Mouse (Mus musculus): ENCODE data around the gene Lrrc40. TPM values are rescaled to one million over a fixed set of nuclear protein-coding genes. Genes with fewer than 3 reads are reported as not detected.
"Not testable (repeated sequence)": the region's sequence is repeated elsewhere in the genome, so short reads cannot be mapped to it uniquely, and the experiment has no call there.

The Lrrc40 gene
- polyA plus RNA-seq, 1 experiment from 2014 or later = 81.0 TPM

GRCm38 (mm10) chr3:158102530-158102929 lies 66.1 kb downstream of the Lrrc40 start:
- H3K27ac ChIP-seq; H3K9me3 ChIP-seq; H3K9ac ChIP-seq; H3K4me2 ChIP-seq; H3K27me3 ChIP-seq; H3K4me1 ChIP-seq; H3K4me3 ChIP-seq (replicated peaks); H3K36me3 ChIP-seq (replicated peaks); ATAC-seq (ENCODE audit: low FRiP score): not testable (repeated sequence)
- WGBS = 75% methylated on average over 1 of the region's 1 CpGs

GRCm38 (mm10) chr3:158103467-158103866 lies 67.0 kb downstream of the Lrrc40 start:
- Histone ChIP-seq H3K4me3 (replicated peaks) (no peak overlapping the region), H3K36me3 (replicated peaks) (no peaks in the 10 kb centered on the region; the same call in 1 of the 2 replicates), H3K9ac (no peak overlapping the region), H3K27me3 (no peaks in the 10 kb centered on the region), H3K27ac (no peak overlapping the region), H3K4me1 (no peaks in the 10 kb centered on the region), H3K9me3 (no peaks in the 10 kb centered on the region), H3K4me2 (no peak overlapping the region)
- no peak for ATAC-seq (ENCODE audit: low FRiP score)
- 73% methylated on average over 2 of the region's 2 CpGs for WGBS

- no peaks in the 10 kb centered on the region for H3K4me1 ChIP-seq
- no peaks in the 10 kb centered on the region for H3K27me3 ChIP-seq
- no peaks in the 10 kb centered on the region; the same call in 1 of the 2 replicates for H3K36me3 ChIP-seq (replicated peaks)
- H3K9ac ChIP-seq = no peak overlapping the region
- no peak for ATAC-seq (ENCODE audit: low FRiP score)
- H3K9me3 ChIP-seq = no peaks in the 10 kb centered on the region
- 88% methylated on average over 1 of the region's 1 CpGs for WGBS
- H3K27ac ChIP-seq = no peak overlapping the region
- H3K4me2 ChIP-seq = no peak overlapping the region
- H3K4me3 ChIP-seq (replicated peaks) = no peak overlapping the region
Observed at GRCm38 (mm10) chr3:158105260-158105659, 68.8 kb downstream of the Lrrc40 start.

Other genes with a start within 250 kb of the Lrrc40 start
- gene Cth, start 111.6 kb upstream of the Lrrc40 start, polyA plus RNA-seq (2016; fragmentation: Nextera tagmentation; extraction: Ambion mirVana) = 9.5 TPM in 2 replicates
- 26.6 and 27.7 TPM in 2 replicates for gene Ankrd13c, start 89.4 kb upstream of the Lrrc40 start, polyA plus RNA-seq (2016; fragmentation: Nextera tagmentation; extraction: Ambion mirVana)
- 346 and 368 TPM in 2 replicates for gene Srsf11, start within 50 bp of the Lrrc40 start, polyA plus RNA-seq (2016; fragmentation: Nextera tagmentation; extraction: Ambion mirVana)

Measured in forebrain, embryonic 12.5 days (tissue).